Mouse (Mus musculus) stomach, postnatal 0 days (tissue): ENCODE results near the gene Kera. TPM values are rescaled to one million over a fixed set of nuclear protein-coding genes. Genes with fewer than 3 reads are reported as not detected.

Experiments
- ATAC-seq: fragments of 200-750 bp; cut with Nextera tagmentation; 2 replicates; pipeline ENCODE4 v1.8.0; 2017; ENCODE audit not compliant: low FRiP score, low TSS enrichment
- DNase-seq: peaks from one replicate; pipeline ENCODE4 v3.0.0-alpha.2; 2016; ENCODE audit warnings: low spot score
- H3K27ac ChIP-seq: fragments of 300-500 bp; sonication (generic); replicated peaks from 2 replicates; pipeline ENCODE4 v1.5.1; 2014; ENCODE audit warnings: mild to moderate bottlenecking, control low read depth
- H3K27me3 ChIP-seq: fragments of 300-500 bp; sonication (generic); 2 replicates; pipeline ENCODE4 v1.6.1; 2014; ENCODE audit warnings: low read length; ENCODE audit not compliant: control insufficient read depth, insufficient read depth
- H3K36me3 ChIP-seq: fragments of 300-500 bp; sonication (generic); 2 replicates; pipeline ENCODE4 v1.6.1; 2014; ENCODE audit warnings: low read length, mixed read lengths; ENCODE audit not compliant: control insufficient read depth, insufficient read depth
- H3K4me1 ChIP-seq: fragments of 300-500 bp; sonication (generic); replicated peaks from 2 replicates; pipeline ENCODE4 v1.6.1; 2014; ENCODE audit warnings: antibody characterized with exemption; ENCODE audit not compliant: control insufficient read depth, insufficient read depth
- H3K4me2 ChIP-seq: fragments of 300-500 bp; sonication (generic); replicated peaks from 2 replicates; pipeline ENCODE4 v1.6.1; 2014; ENCODE audit warnings: low read depth, mild to moderate bottlenecking, control low read depth, moderate library complexity
- H3K4me3 ChIP-seq: fragments of 300-500 bp; sonication (generic); 2 replicates; pipeline ENCODE4 v1.5.1; 2014; ENCODE audit warnings: low read depth, low read length, control low read depth
- H3K9ac ChIP-seq: fragments of 300-500 bp; sonication (generic); 2 replicates; pipeline ENCODE4 v1.6.1; 2014; ENCODE audit warnings: mild to moderate bottlenecking, low read length, control low read depth, mixed read lengths
- H3K9me3 ChIP-seq: fragments of 300-500 bp; sonication (generic); 2 replicates; pipeline ENCODE4 v1.6.1; 2016; ENCODE audit warnings: low read length; ENCODE audit not compliant: control insufficient read depth
- CTCF ChIP-seq: IDR thresholded peaks from 2 replicates; pipeline ENCODE4 v1.5.1; 2016; ENCODE audit warnings: antibody characterized with exemption, low read depth, mild to moderate bottlenecking, moderate library complexity
- EP300 ChIP-seq: optimal IDR thresholded peaks from 2 replicates; pipeline ENCODE3; 2016; ENCODE audit warnings: antibody characterized with exemption
- WGBS: fragments of 180-500 bp; shearing (Covaris S2); extraction: QIAGEN DNeasy Blood & Tissue Kit; methylation state at CpG from one replicate; pipeline ENCODE4 v1.1.7; 2014; 5-methylcytosine and 5-hydroxymethylcytosine counted together
- polyA plus RNA-seq: library from polyadenylated mRNA; unstranded; fragments of >200 nt; fragmentation: Nextera tagmentation; extraction: Ambion mirVana; gene quantifications from 2 replicates; pipeline ENCODE4 v1.2.1, GENCODE M21; 2015

Kera gene
- 0.35 TPM in 2 replicates for polyA plus RNA-seq

- H3K27me3 ChIP-seq: no peaks in the 10 kb centered on the region
- H3K4me3 ChIP-seq: no peak within 1 kb of the TSS
- no peak for DNase-seq
- no peaks in the 10 kb centered on the region for H3K9me3 ChIP-seq
- H3K27ac ChIP-seq: no peak within 1 kb of the TSS
- ATAC-seq: no peak
- H3K36me3 ChIP-seq: no peaks in the 10 kb centered on the region
- TF ChIP-seq CTCF (no peak), EP300 (no peak)
- 75% methylated on average over 2 of the region's 2 CpGs for WGBS
- H3K4me1 ChIP-seq: no peaks in the 10 kb centered on the region
- H3K9ac ChIP-seq: no peak within 1 kb of the TSS
- no peak within 1 kb of the TSS for H3K4me2 ChIP-seq
Measured at GRCm38 (mm10) chr10:97606579-97606978, at the start of gene Kera. Gene Kera (plus strand): TSS chr10:97606879.

GRCm38 (mm10) chr10:97564957-97565856 lies 41.5 kb upstream of the Kera start, which contains the start of gene Lum:
Gene Lum (plus strand): TSS chr10:97565128.
- ATAC-seq: no peak; the same call in 1 of the 2 replicates
- H3K4me1 ChIP-seq: no peaks in the 10 kb centered on the region
- H3K9me3 ChIP-seq: no peaks in the 10 kb centered on the region
- H3K9ac ChIP-seq: peak within 1 kb of the TSS; percentile 43; the same call in 1 of the 2 replicates
- H3K4me2 ChIP-seq: peak within 1 kb of the TSS; percentile 45
- H3K36me3 ChIP-seq: peaks cover 2% of the 10 kb centered on the region; the same call in 1 of the 2 replicates
- peak within 1 kb of the TSS; percentile 30 for H3K4me3 ChIP-seq
- H3K27me3 ChIP-seq: no peaks in the 10 kb centered on the region
- WGBS: 40% methylated on average over 10 of the region's 10 CpGs
- TF ChIP-seq EP300 (no peak), CTCF (no peak)
- peak; percentile 18 for DNase-seq
- H3K27ac ChIP-seq: peak within 1 kb of the TSS; percentile 67

- no peak overlapping the region; the same call in 1 of the 2 replicates for H3K4me3 ChIP-seq
- DNase-seq: peak; percentile 17
Measured at GRCm38 (mm10) chr10:97567489-97568135, 39.1 kb upstream of the Kera start.

GRCm38 (mm10) chr10:97582543-97583231 lies 24.0 kb upstream of the Kera start:
- Histone ChIP-seq H3K9ac (no peak overlapping the region), H3K4me2 (no peak overlapping the region), H3K9me3 (no peaks in the 10 kb centered on the region), H3K27me3 (no peaks in the 10 kb centered on the region), H3K27ac (no peak overlapping the region), H3K4me1 (no peaks in the 10 kb centered on the region), H3K36me3 (no peaks in the 10 kb centered on the region), H3K4me3 (no peak overlapping the region)
- TF ChIP-seq EP300 (no peak), CTCF (no peak)
- no peak for ATAC-seq
- 66% methylated on average over 4 of the region's 4 CpGs for WGBS
- DNase-seq: no peak

More at GRCm38 (mm10) chr10:97567489-97568135, 39.1 kb upstream of the Kera start:
- Histone ChIP-seq H3K4me1 (no peaks in the 10 kb centered on the region), H3K9ac (no peak overlapping the region), H3K4me2 (peak overlapping the region; percentile 35), H3K36me3 (peaks cover 2% of the 10 kb centered on the region; the same call in 1 of the 2 replicates), H3K27me3 (no peaks in the 10 kb centered on the region), H3K9me3 (no peaks in the 10 kb centered on the region), H3K27ac (no peak overlapping the region)
- 61% methylated on average over 8 of the region's 8 CpGs for WGBS
- ATAC-seq: no peak
- TF ChIP-seq EP300: no peak
- peak; percentile 48 for TF ChIP-seq CTCF

GRCm38 (mm10) chr10:97584176-97584575 lies 22.5 kb upstream of the Kera start:
- no peak overlapping the region for H3K27ac ChIP-seq

More at GRCm38 (mm10) chr10:97584176-97584575, 22.5 kb upstream of the Kera start:
- Histone ChIP-seq H3K4me1 (no peaks in the 10 kb centered on the region), H3K4me2 (no peak overlapping the region), H3K9ac (no peak overlapping the region), H3K4me3 (no peak overlapping the region), H3K9me3 (no peaks in the 10 kb centered on the region), H3K27me3 (no peaks in the 10 kb centered on the region), H3K36me3 (no peaks in the 10 kb centered on the region)
- ATAC-seq: no peak
- DNase-seq: no peak
- 21% methylated on average over 3 of the region's 3 CpGs for WGBS
- no peak for TF ChIP-seq EP300
